Mouse (Mus musculus) midbrain, postnatal 0 days (tissue): ENCODE measurements around the gene Zfp160. TPM values are rescaled to one million over a fixed set of nuclear protein-coding genes. Genes with fewer than 3 reads are reported as not detected.
"Not testable (repeated sequence)": the region's sequence is repeated elsewhere in the genome, so short reads cannot be mapped to it uniquely, and the experiment has no call there.

ENCODE experiments used
- ATAC-seq: fragments of 200-750 bp; cut with Nextera tagmentation; 2 replicates; pipeline ENCODE4 v1.8.0; 2017; ENCODE audit warnings: moderate number of reproducible peaks, mild to moderate bottlenecking, moderate TSS enrichment, moderate library complexity; ENCODE audit not compliant: low FRiP score
- DNase-seq: peaks from one replicate; pipeline ENCODE4 v3.0.0-alpha.2; 2015; ENCODE audit warnings: low spot score
- H3K27ac ChIP-seq: fragments of 300-500 bp; sonication (generic); 2 replicates; pipeline ENCODE4 v1.5.1; 2014; ENCODE audit warnings: low read depth, mild to moderate bottlenecking, low read length, mixed read lengths
- H3K27me3 ChIP-seq: fragments of 300-500 bp; sonication (generic); 2 replicates; pipeline ENCODE4 v1.6.1; 2014; ENCODE audit warnings: low read length, control low read depth, mixed read lengths; ENCODE audit not compliant: insufficient read depth
- H3K36me3 ChIP-seq: fragments of 300-500 bp; sonication (generic); 2 replicates; pipeline ENCODE4 v1.6.1; 2014; ENCODE audit warnings: low read length, control low read depth, mixed read lengths; ENCODE audit not compliant: insufficient read depth
- H3K4me1 ChIP-seq: fragments of 300-500 bp; sonication (generic); 2 replicates; pipeline ENCODE4 v1.6.1; 2014; ENCODE audit warnings: mild to moderate bottlenecking, control low read depth, antibody characterized with exemption, low read length, mixed read lengths; ENCODE audit not compliant: insufficient read depth
- H3K4me2 ChIP-seq: fragments of 300-500 bp; sonication (generic); 2 replicates; pipeline ENCODE4 v1.6.1; 2014; ENCODE audit warnings: low read depth, mild to moderate bottlenecking, low read length, mixed read lengths; ENCODE audit not compliant: poor library complexity, severe bottlenecking
- H3K4me3 ChIP-seq: fragments of 300-500 bp; sonication (generic); 2 replicates; pipeline ENCODE4 v1.5.1; 2014; ENCODE audit warnings: low read depth, mild to moderate bottlenecking, low read length, moderate library complexity
- H3K9ac ChIP-seq: fragments of 300-500 bp; sonication (generic); replicated peaks from 2 replicates; pipeline ENCODE4 v1.6.1; 2014; ENCODE audit warnings: mild to moderate bottlenecking, low read length, moderate library complexity, mixed read lengths; ENCODE audit not compliant: poor library complexity, severe bottlenecking
- H3K9me3 ChIP-seq: fragments of 300-500 bp; sonication (generic); 2 replicates; pipeline ENCODE4 v1.6.1; 2016; ENCODE audit warnings: low read length, control low read depth
- CTCF ChIP-seq: IDR thresholded peaks from 2 replicates; pipeline ENCODE4 v1.5.1; 2016; ENCODE audit warnings: antibody characterized with exemption, mild to moderate bottlenecking
- WGBS: fragments of 180-500 bp; shearing (Covaris S2); extraction: QIAGEN DNeasy Blood & Tissue Kit; methylation state at CpG from one replicate; pipeline ENCODE4 v1.1.7; 2014; 5-methylcytosine and 5-hydroxymethylcytosine counted together
- polyA plus RNA-seq: library from polyadenylated mRNA; unstranded; fragments of >200 nt; fragmentation: Nextera tagmentation; extraction: Ambion mirVana; gene quantifications from 2 replicates; pipeline ENCODE4 v1.2.1, GENCODE M21; 2015
- total RNA-seq: library from RNA; depleted of rRNA; stranded (reverse); fragments of >200 nt; gene quantifications from 2 replicates; pipeline ENCODE4 v1.2.3, GENCODE M21; 2014; rRNA removed

Zfp160 gene
- total and polyA plus RNA-seq, 2 experiments from 2014 or later: 12.2 to 21.3 TPM

GRCm38 (mm10) chr17:21053267-21053666 is 44.6 kb downstream of the Zfp160 start:
- no peak overlapping the region for H3K9ac ChIP-seq
- no peaks in the 10 kb centered on the region for H3K36me3 ChIP-seq
- DNase-seq: no peak
- no peak overlapping the region for H3K4me2 ChIP-seq
- H3K9me3 ChIP-seq: no peaks in the 10 kb centered on the region
- H3K4me1 ChIP-seq: no peaks in the 10 kb centered on the region
- no peaks in the 10 kb centered on the region for H3K27me3 ChIP-seq
- H3K27ac ChIP-seq: no peak overlapping the region
- WGBS: 91% methylated on average over 2 of the region's 2 CpGs
- ATAC-seq: no peak
- no peak for TF ChIP-seq CTCF
- H3K4me3 ChIP-seq: no peak overlapping the region

DNA sequence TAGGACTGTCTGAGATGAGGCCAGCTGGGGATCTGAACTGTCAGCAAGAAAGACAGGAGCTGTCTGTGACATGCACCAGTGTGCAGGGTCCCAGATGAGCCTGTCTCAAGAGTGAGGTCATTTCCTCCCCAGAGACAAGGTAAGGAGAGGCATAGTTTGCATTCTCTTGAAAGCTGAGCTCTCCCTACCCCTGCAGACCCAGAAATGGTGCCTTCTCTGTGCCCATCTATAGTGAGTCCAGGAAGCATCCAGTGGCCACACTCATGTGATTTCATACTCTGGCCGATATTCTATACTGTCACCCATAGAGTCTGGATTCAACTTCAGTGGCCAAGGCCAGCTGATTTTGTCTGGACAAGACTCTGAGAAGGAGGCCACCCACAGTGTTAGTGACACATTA is 46.4 kb downstream of the Zfp160 start:
- H3K36me3 ChIP-seq, DNase-seq, H3K27ac ChIP-seq, H3K9me3 ChIP-seq, H3K27me3 ChIP-seq, H3K9ac ChIP-seq, H3K4me1 ChIP-seq, H3K4me3 ChIP-seq, H3K4me2 ChIP-seq, ATAC-seq: not testable (repeated sequence)
- whole genome bisulfite sequencing: 60% methylated on average over 1 of the region's 1 CpGs

GRCm38 (mm10) chr17:21065501-21065900 is 56.8 kb downstream of the Zfp160 start:
- H3K9ac ChIP-seq: no peak overlapping the region
- DNase-seq (no peak), ATAC-seq (no peak)
- H3K9me3 ChIP-seq: no peaks in the 10 kb centered on the region
- no peaks in the 10 kb centered on the region for H3K36me3 ChIP-seq
- H3K4me2 ChIP-seq: no peak overlapping the region
- H3K27me3 ChIP-seq: no peaks in the 10 kb centered on the region
- no peak for TF ChIP-seq CTCF
- 31% methylated on average over 1 of the region's 1 CpGs for WGBS
- H3K4me1 ChIP-seq: no peaks in the 10 kb centered on the region
- no peak overlapping the region for H3K4me3 ChIP-seq
- H3K27ac ChIP-seq: no peak overlapping the region

DNA sequence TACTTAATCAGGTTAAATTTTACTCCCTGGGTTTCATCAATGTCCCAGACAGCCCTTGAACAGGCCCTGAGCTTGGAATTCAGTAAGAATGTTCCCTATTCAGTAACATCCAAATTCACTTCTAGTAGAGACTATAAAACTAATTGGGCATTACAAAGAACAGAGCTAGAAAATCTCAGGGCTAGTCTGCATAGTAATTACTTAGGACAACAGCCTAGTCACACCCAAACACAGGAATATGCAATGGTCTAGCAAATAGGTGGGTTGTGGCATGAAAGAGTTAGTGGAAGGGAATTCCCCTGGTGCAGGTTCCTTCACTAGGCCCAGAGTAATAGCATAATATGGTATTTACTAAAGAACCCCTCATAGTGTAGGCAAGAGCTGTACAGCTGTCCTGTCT is 58.3 kb downstream of the Zfp160 start:
- DNase-seq (no peak), ATAC-seq (no peak)
- Histone ChIP-seq H3K9ac (no peak overlapping the region), H3K9me3 (0 out of 2 replicates have a peak, but pooled peaks cover 3% of the 10 kb centered on the region), H3K4me2 (no peak overlapping the region), H3K4me1 (no peaks in the 10 kb centered on the region), H3K4me3 (no peak overlapping the region), H3K27ac (no peak overlapping the region), H3K27me3 (no peaks in the 10 kb centered on the region), H3K36me3 (no peaks in the 10 kb centered on the region)
- TF ChIP-seq CTCF: no peak

DNA sequence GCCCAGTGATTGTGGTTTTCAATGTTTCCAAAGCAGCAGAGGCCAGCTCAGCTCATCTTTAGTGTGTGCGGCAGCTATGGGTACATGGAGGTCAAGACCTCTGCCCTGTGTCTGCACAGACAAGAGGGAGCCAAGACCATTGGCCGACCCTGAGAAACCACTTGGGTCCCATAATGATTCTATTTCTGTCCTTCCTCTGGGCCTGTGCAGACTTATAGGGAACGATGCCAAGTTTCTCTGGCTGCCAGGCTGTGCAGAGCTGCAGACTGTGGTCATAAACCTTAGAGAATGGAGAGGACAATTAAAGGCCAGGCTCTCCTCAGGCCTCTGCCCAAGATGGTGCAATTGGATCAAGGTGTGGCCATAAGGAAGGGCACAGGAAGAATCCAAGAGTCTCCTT is 60.7 kb downstream of the Zfp160 start:
- not testable (repeated sequence) for H3K9ac ChIP-seq, ATAC-seq, H3K27ac ChIP-seq, H3K9me3 ChIP-seq, DNase-seq, H3K4me2 ChIP-seq, H3K4me3 ChIP-seq, H3K4me1 ChIP-seq, H3K36me3 ChIP-seq, H3K27me3 ChIP-seq
- no CpG with 5 or more reads among the region's 3 CpGs for WGBS

- not testable (repeated sequence) for ATAC-seq, H3K27me3 ChIP-seq, H3K4me1 ChIP-seq, DNase-seq, H3K9me3 ChIP-seq, H3K9ac ChIP-seq, H3K4me2 ChIP-seq, H3K27ac ChIP-seq, H3K36me3 ChIP-seq, H3K4me3 ChIP-seq
- WGBS: 88% methylated on average over 2 of the region's 2 CpGs
These were observed 62.3 kb downstream of the Zfp160 start for GRCm38 (mm10) chr17:21070971-21071370.

Other genes with a start within 250 kb of the Zfp160 start
- gene Vmn1r228, start 222.7 kb upstream of the Zfp160 start, total RNA-seq: not detected in 2 replicates
- not detected in 2 replicates for gene Vmn1r228, start 222.7 kb upstream of the Zfp160 start, polyA plus RNA-seq
- not detected in 2 replicates for gene Vmn1r229, start 197.3 kb upstream of the Zfp160 start, total RNA-seq
- gene Vmn1r229, start 197.3 kb upstream of the Zfp160 start, polyA plus RNA-seq: not detected in 2 replicates
- gene Vmn1r230, start 168.5 kb upstream of the Zfp160 start, total RNA-seq: not detected in 2 replicates
- not detected in 2 replicates for gene Vmn1r230, start 168.5 kb upstream of the Zfp160 start, polyA plus RNA-seq
- not detected in 2 replicates for gene Vmn1r231, start 103.8 kb upstream of the Zfp160 start, total RNA-seq
- gene Vmn1r231, start 103.8 kb upstream of the Zfp160 start, polyA plus RNA-seq: not detected in 2 replicates
- gene Vmn1r232, start 89.2 kb upstream of the Zfp160 start, total RNA-seq: not detected in 2 replicates
- gene Vmn1r232, start 89.2 kb upstream of the Zfp160 start, polyA plus RNA-seq: not detected in 2 replicates
- 749 and 792 TPM in 2 replicates for gene Ppp2r1a, start 63.6 kb upstream of the Zfp160 start, total RNA-seq
- 746 and 817 TPM in 2 replicates for gene Ppp2r1a, start 63.6 kb upstream of the Zfp160 start, polyA plus RNA-seq
- not detected in 2 replicates for gene Vmn1r233, start 12.4 kb upstream of the Zfp160 start, total RNA-seq
- gene Vmn1r233, start 12.4 kb upstream of the Zfp160 start, polyA plus RNA-seq: not detected in 2 replicates
- gene Vmn1r234, start 217.2 kb downstream of the Zfp160 start, total RNA-seq: not detected in 2 replicates
- not detected in 2 replicates for gene Vmn1r234, start 217.2 kb downstream of the Zfp160 start, polyA plus RNA-seq
- gene Vmn1r235, start 247.5 kb downstream of the Zfp160 start, total RNA-seq: not detected in 2 replicates
- gene Vmn1r235, start 247.5 kb downstream of the Zfp160 start, polyA plus RNA-seq: not detected in 2 replicates